Mouse (Mus musculus): ENCODE measurements around the gene Hdgfl3. TPM values are rescaled to one million over a fixed set of nuclear protein-coding genes. Genes with fewer than 3 reads are reported as not detected.

Hdgfl3 gene
- polyA plus RNA-seq, 1 experiment from 2014 or later: 14.0 TPM

GRCm38 (mm10) chr7:81862587-81863583, 71.4 kb downstream of the Hdgfl3 start:
- peak overlapping the region; percentile 49; the same call in 1 of the 2 replicates for H3K27ac ChIP-seq
- 65% methylated on average over 24 of the region's 24 CpGs for WGBS
- H3K4me2 ChIP-seq: no peak overlapping the region
- H3K9me3 ChIP-seq (replicated peaks): no peaks in the 10 kb centered on the region
- ATAC-seq (replicated peaks; ENCODE audit: low FRiP score): no peak
- H3K4me1 ChIP-seq: peaks cover 32% of the 10 kb centered on the region
- 0 out of 2 replicates have a peak, but pooled peaks cover 2% of the 10 kb centered on the region for H3K36me3 ChIP-seq
- no peak overlapping the region for H3K4me3 ChIP-seq (replicated peaks)
- H3K27me3 ChIP-seq: peaks cover 17% of the 10 kb centered on the region
- no peak overlapping the region for H3K9ac ChIP-seq

DNA sequence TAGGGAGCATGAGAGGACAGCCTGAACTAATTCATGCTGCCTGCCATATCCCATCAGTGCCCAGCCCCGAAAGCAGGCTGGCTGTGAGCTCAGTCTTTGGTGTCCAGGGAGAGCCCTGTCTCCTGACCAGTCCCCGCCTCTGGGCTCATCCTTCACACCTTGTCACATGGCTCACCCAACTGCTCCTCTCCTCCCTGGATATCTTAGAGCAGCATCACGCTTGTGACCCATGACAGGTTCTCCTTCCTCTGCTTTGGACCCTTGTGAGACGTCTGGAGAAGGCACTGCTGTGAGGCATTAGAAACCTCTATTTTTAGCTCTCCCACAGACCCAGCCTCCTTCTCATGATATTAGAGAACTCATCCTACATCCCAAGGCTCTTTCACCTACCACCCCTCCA, 72.4 kb downstream of the Hdgfl3 start:
- Histone ChIP-seq H3K4me2 (no peak overlapping the region), H3K9me3 (replicated peaks) (no peaks in the 10 kb centered on the region), H3K36me3 (0 out of 2 replicates have a peak, but pooled peaks cover 2% of the 10 kb centered on the region), H3K27ac (no peak overlapping the region), H3K27me3 (peaks cover 26% of the 10 kb centered on the region), H3K4me1 (peaks cover 34% of the 10 kb centered on the region), H3K4me3 (replicated peaks) (no peak overlapping the region), H3K9ac (no peak overlapping the region)
- 74% methylated on average over 4 of the region's 4 CpGs for WGBS
- no peak for ATAC-seq (replicated peaks; ENCODE audit: low FRiP score)

- H3K27me3 ChIP-seq: peaks cover 26% of the 10 kb centered on the region
- no peak overlapping the region for H3K27ac ChIP-seq
- H3K4me3 ChIP-seq (replicated peaks): no peak overlapping the region
- 79% methylated on average over 2 of the region's 2 CpGs for WGBS
- no peak overlapping the region for H3K4me2 ChIP-seq
- ATAC-seq (replicated peaks; ENCODE audit: low FRiP score): no peak
- no peaks in the 10 kb centered on the region for H3K9me3 ChIP-seq (replicated peaks)
- H3K9ac ChIP-seq: no peak overlapping the region
- H3K36me3 ChIP-seq: 0 out of 2 replicates have a peak, but pooled peaks cover 2% of the 10 kb centered on the region
- peaks cover 34% of the 10 kb centered on the region for H3K4me1 ChIP-seq
Observed at GRCm38 (mm10) chr7:81861461-81861860, 72.8 kb downstream of the Hdgfl3 start.

GRCm38 (mm10) chr7:81860996-81861395, 73.3 kb downstream of the Hdgfl3 start:
- H3K9ac ChIP-seq: no peak overlapping the region
- 0 out of 2 replicates have a peak, but pooled peaks cover 2% of the 10 kb centered on the region for H3K36me3 ChIP-seq
- H3K4me3 ChIP-seq (replicated peaks): no peak overlapping the region
- H3K27ac ChIP-seq: 0 out of 2 replicates have a peak overlapping the region, but pooled peaks have one; percentile 41
- H3K4me2 ChIP-seq: peak overlapping the region; percentile 94
- ATAC-seq (replicated peaks; ENCODE audit: low FRiP score): no peak
- no peaks in the 10 kb centered on the region for H3K9me3 ChIP-seq (replicated peaks)
- H3K4me1 ChIP-seq: peaks cover 34% of the 10 kb centered on the region
- WGBS: 64% methylated on average over 5 of the region's 5 CpGs
- peaks cover 26% of the 10 kb centered on the region for H3K27me3 ChIP-seq

GRCm38 (mm10) chr7:81860071-81860470, 74.2 kb downstream of the Hdgfl3 start:
- ATAC-seq (replicated peaks; ENCODE audit: low FRiP score): no peak
- H3K9ac ChIP-seq: no peak overlapping the region
- H3K9me3 ChIP-seq (replicated peaks): no peaks in the 10 kb centered on the region
- peaks cover 34% of the 10 kb centered on the region for H3K4me1 ChIP-seq
- H3K36me3 ChIP-seq: no peaks in the 10 kb centered on the region
- 38% methylated on average over 11 of the region's 11 CpGs for WGBS
- peak overlapping the region; percentile 41; the same call in 1 of the 2 replicates for H3K27ac ChIP-seq
- peak overlapping the region; percentile 94 for H3K4me2 ChIP-seq
- peak overlapping the region; percentile 56 for H3K4me3 ChIP-seq (replicated peaks)
- peaks cover 26% of the 10 kb centered on the region for H3K27me3 ChIP-seq

GRCm38 (mm10) chr7:81858968-81859721, 75.1 kb downstream of the Hdgfl3 start, which contains the start of gene Tm6sf1:
Gene Tm6sf1 (plus strand): TSS chr7:81859001.
- H3K4me1 ChIP-seq: peaks cover 34% of the 10 kb centered on the region
- H3K27me3 ChIP-seq: peaks cover 26% of the 10 kb centered on the region
- peak within 1 kb of the TSS; percentile 59 for H3K9ac ChIP-seq
- H3K4me3 ChIP-seq (replicated peaks): peak within 1 kb of the TSS; percentile 56
- H3K36me3 ChIP-seq: no peaks in the 10 kb centered on the region
- under 1% methylated on average over 64 of the region's 64 CpGs for WGBS
- peak; percentile 68 for ATAC-seq (replicated peaks; ENCODE audit: low FRiP score)
- H3K27ac ChIP-seq: peak within 1 kb of the TSS; percentile 43
- peak within 1 kb of the TSS; percentile 94 for H3K4me2 ChIP-seq
- no peaks in the 10 kb centered on the region for H3K9me3 ChIP-seq (replicated peaks)

- H3K9ac ChIP-seq: no peak overlapping the region
- ATAC-seq (replicated peaks; ENCODE audit: low FRiP score): no peak
- H3K4me2 ChIP-seq: peak overlapping the region; percentile 94
- no peak overlapping the region for H3K27ac ChIP-seq
- H3K27me3 ChIP-seq: peaks cover 26% of the 10 kb centered on the region
- H3K9me3 ChIP-seq (replicated peaks): no peaks in the 10 kb centered on the region
- H3K4me3 ChIP-seq (replicated peaks): no peak overlapping the region; the same call in 1 of the 2 replicates
- 5% methylated on average over 9 of the region's 9 CpGs for WGBS
- H3K4me1 ChIP-seq: peaks cover 34% of the 10 kb centered on the region
- no peaks in the 10 kb centered on the region for H3K36me3 ChIP-seq
Observed at GRCm38 (mm10) chr7:81858236-81858635, 76.0 kb downstream of the Hdgfl3 start.

DNA sequence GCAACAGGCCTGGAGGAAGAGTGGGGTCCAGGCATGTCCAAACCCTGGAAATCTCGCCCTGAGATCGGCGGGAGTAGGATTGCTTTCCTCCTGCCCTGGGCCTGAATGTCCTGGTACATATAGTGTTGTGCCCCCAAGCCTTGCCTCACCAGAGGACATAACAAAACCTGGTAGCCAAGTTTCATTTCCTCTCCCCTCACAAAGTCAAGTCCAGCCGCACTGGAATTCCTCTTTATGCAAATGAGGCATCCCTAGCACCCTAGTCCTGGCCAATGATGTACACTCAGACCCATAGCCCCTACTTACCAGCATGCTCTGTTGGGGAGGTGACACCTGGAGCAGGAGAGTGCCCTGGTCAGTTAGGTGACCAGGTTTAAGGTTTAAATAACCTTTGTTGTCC, 78.1 kb downstream of the Hdgfl3 start:
- Histone ChIP-seq H3K36me3 (no peaks in the 10 kb centered on the region), H3K9me3 (replicated peaks) (no peaks in the 10 kb centered on the region), H3K4me1 (peaks cover 38% of the 10 kb centered on the region), H3K4me3 (replicated peaks) (no peak overlapping the region), H3K27ac (no peak overlapping the region), H3K27me3 (peaks cover 26% of the 10 kb centered on the region), H3K9ac (no peak overlapping the region), H3K4me2 (no peak overlapping the region)
- 76% methylated on average over 4 of the region's 4 CpGs for WGBS
- ATAC-seq (replicated peaks; ENCODE audit: low FRiP score): no peak

GRCm38 (mm10) chr7:81855694-81856093, 78.6 kb downstream of the Hdgfl3 start, which contains the start of gene Gm10160:
Gene Gm10160 (minus strand): TSS chr7:81855794.
- ATAC-seq (replicated peaks; ENCODE audit: low FRiP score): no peak
- Histone ChIP-seq H3K4me2 (no peak within 1 kb of the TSS), H3K27ac (no peak within 1 kb of the TSS), H3K27me3 (peaks cover 26% of the 10 kb centered on the region), H3K9me3 (replicated peaks) (no peaks in the 10 kb centered on the region), H3K9ac (no peak within 1 kb of the TSS), H3K4me1 (peaks cover 41% of the 10 kb centered on the region), H3K4me3 (replicated peaks) (no peak within 1 kb of the TSS), H3K36me3 (no peaks in the 10 kb centered on the region)
- 80% methylated on average over 1 of the region's 1 CpGs for WGBS

DNA sequence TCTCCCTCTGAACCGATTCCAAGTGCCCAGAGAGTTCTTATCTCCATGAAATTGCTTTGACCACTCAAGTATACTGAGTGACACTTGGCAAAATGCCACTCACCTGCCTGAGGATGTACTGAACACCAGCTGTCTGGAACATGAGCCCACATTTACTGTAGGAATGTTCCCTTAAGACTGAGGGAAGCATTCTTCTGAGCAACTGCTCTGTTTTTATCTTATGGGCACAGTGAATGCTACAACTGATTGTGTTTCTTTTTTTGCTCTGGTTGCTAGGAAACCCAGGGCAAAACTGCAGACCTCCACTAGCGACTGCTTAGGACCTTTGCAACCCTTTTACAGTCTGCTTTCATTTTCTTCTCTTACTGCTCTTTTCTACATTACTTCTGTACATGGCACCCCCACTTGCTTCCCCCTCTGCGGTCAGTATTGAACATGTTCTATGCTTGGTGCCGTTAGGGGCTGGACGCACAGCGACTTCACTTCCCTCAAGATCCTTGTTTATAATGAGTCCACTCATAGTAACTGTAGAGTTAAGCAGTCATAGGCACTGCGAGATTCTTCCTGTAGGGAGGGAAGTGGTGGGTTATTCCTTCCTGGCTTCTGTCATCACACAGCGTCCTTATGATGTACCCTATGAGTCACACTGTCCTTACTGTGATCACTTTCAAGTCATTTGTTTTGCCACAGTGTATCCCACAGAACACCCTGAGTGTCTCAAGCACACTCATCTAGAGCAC, 79.5 kb downstream of the Hdgfl3 start:
- Histone ChIP-seq H3K9me3 (replicated peaks) (no peaks in the 10 kb centered on the region), H3K4me3 (replicated peaks) (no peak overlapping the region), H3K27me3 (peaks cover 18% of the 10 kb centered on the region), H3K36me3 (no peaks in the 10 kb centered on the region), H3K4me2 (no peak overlapping the region), H3K9ac (no peak overlapping the region), H3K27ac (no peak overlapping the region), H3K4me1 (peaks cover 39% of the 10 kb centered on the region)
- 70% methylated on average over 8 of the region's 8 CpGs for WGBS
- ATAC-seq (replicated peaks; ENCODE audit: low FRiP score): no peak

DNA sequence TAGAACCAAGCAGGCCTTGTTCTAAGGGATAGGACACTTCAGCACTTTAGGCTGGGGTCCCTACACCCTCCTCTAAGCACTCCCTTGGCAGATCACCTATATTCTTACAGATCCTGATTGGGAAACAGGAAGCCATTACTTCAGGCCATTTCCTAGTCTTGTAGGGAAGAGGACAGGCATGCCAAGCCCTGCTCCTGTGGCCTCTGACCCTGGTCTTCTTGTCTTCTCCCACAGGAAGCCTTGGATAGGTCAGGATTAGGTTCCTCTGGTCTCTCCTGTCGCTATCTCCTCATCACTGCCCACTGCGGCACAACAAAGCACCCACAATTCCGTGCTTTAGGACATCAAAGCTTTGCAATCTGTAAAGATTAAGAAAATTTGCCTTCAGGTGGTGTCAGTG, 82.6 kb downstream of the Hdgfl3 start:
- WGBS: 61% methylated on average over 3 of the region's 3 CpGs
- Histone ChIP-seq H3K4me1 (peaks cover 21% of the 10 kb centered on the region), H3K36me3 (no peaks in the 10 kb centered on the region), H3K9me3 (replicated peaks) (no peaks in the 10 kb centered on the region), H3K27me3 (no peaks in the 10 kb centered on the region; the same call in 1 of the 2 replicates), H3K27ac (peak overlapping the region; percentile 19; the same call in 1 of the 2 replicates), H3K4me2 (no peak overlapping the region), H3K4me3 (replicated peaks) (no peak overlapping the region), H3K9ac (no peak overlapping the region)
- 0 out of 2 replicates have a peak, but pooled peaks have one; percentile 27 for ATAC-seq (replicated peaks; ENCODE audit: low FRiP score)

Data from kidney, embryonic 15.5 days (tissue).